Mouse (Mus musculus) cerebellum, adult 11 months (tissue): ENCODE measurements at regions not wholly inside any gene's neighbourhood (a gene's known extent, or its start where the extent isn't known, plus 50 kb on each side); places are given as distances from the start of the nearest gene placed in this dataset.
A peak's percentile ranks its signal among the peaks of the same experiment; 100 is the strongest.

ENCODE experiments used
- DNase-seq: peaks from one replicate; pipeline ENCODE4 v3.0.0; 2022

- DNase-seq: no peak
These were observed 81.3 kb downstream of the Hsd17b3 start for GRCm38 (mm10) chr13:64007688-64008087.

GRCm38 (mm10) chr13:64002945-64003459, 86.0 kb downstream of the Hsd17b3 start:
- DNase-seq: no peak

GRCm38 (mm10) chr13:64000303-64000702, 88.7 kb downstream of the Hsd17b3 start:
- DNase-seq: no peak

- no peak for DNase-seq
These were observed 90.4 kb downstream of the Hsd17b3 start for GRCm38 (mm10) chr13:63998647-63999046.

GRCm38 (mm10) chr13:63993857-63994477, 95.1 kb downstream of the Hsd17b3 start:
- peak; percentile 38 for DNase-seq

- DNase-seq: no peak
These were observed 96.0 kb downstream of the Hsd17b3 start for GRCm38 (mm10) chr13:63992989-63993388.

GRCm38 (mm10) chr13:63990480-63990958, 98.5 kb downstream of the Hsd17b3 start:
- DNase-seq: no peak

- no peak for DNase-seq
These were observed 99.3 kb downstream of the Hsd17b3 start for GRCm38 (mm10) chr13:63989769-63990168.

GRCm38 (mm10) chr13:63988263-63988662, 100.8 kb downstream of the Hsd17b3 start:
- DNase-seq: no peak

- DNase-seq: no peak
These were observed 102.3 kb downstream of the Hsd17b3 start for GRCm38 (mm10) chr13:63986681-63987080.

- DNase-seq: no peak
These were observed 103.4 kb downstream of the Hsd17b3 start for GRCm38 (mm10) chr13:63985590-63985989.

GRCm38 (mm10) chr13:63985086-63985485, 103.9 kb downstream of the Hsd17b3 start:
- DNase-seq: no peak

- DNase-seq: no peak
These were observed 108.9 kb downstream of the Hsd17b3 start for GRCm38 (mm10) chr13:63980012-63980691.

GRCm38 (mm10) chr13:63979581-63979980, 109.4 kb downstream of the Hsd17b3 start:
- DNase-seq: no peak

- no peak for DNase-seq
These were observed 119.1 kb downstream of the Hsd17b3 start for GRCm38 (mm10) chr13:63969907-63970306.

- DNase-seq: no peak
These were observed 120.4 kb downstream of the Hsd17b3 start for GRCm38 (mm10) chr13:63968623-63969022.

- no peak for DNase-seq
These were observed 131.9 kb downstream of the Hsd17b3 start for GRCm38 (mm10) chr13:63957098-63957497.

- no peak for DNase-seq
These were observed 134.7 kb downstream of the Hsd17b3 start for GRCm38 (mm10) chr13:63954305-63954704.

- no peak for DNase-seq
These were observed 136.9 kb downstream of the Hsd17b3 start for GRCm38 (mm10) chr13:63951922-63952734.

GRCm38 (mm10) chr13:63951136-63951535, 136.1 kb downstream of the Ercc6l2 start:
- DNase-seq: no peak
